Mouse (Mus musculus) forebrain, embryonic 14.5 days (tissue): ENCODE data around the gene Crtac1. TPM values are rescaled to one million over a fixed set of nuclear protein-coding genes. Genes with fewer than 3 reads are reported as not detected.

Source experiments
- ATAC-seq: fragments of 200-750 bp; cut with Nextera tagmentation; 2 replicates; pipeline ENCODE4 v1.8.0; 2017; ENCODE audit warnings: mild to moderate bottlenecking, moderate library complexity
- DNase-seq: peaks from one replicate; pipeline ENCODE4 v3.0.0-alpha.2; 2015; ENCODE audit warnings: low spot score
- H3K27ac ChIP-seq: fragments of 300-500 bp; sonication (generic); 2 replicates; pipeline ENCODE4 v1.5.1; 2014; ENCODE audit warnings: low read depth, mild to moderate bottlenecking, control low read depth, low read length, moderate library complexity
- H3K27me3 ChIP-seq: fragments of 300-500 bp; sonication (generic); replicated peaks from 2 replicates; pipeline ENCODE4 v1.6.1; 2014; ENCODE audit warnings: low read length, control low read depth, mixed read lengths; ENCODE audit not compliant: control insufficient read depth, insufficient read depth
- H3K36me3 ChIP-seq: fragments of 300-500 bp; sonication (generic); 2 replicates; pipeline ENCODE4 v1.6.1; 2014; ENCODE audit warnings: low read length, control low read depth; ENCODE audit not compliant: control insufficient read depth, insufficient read depth
- H3K4me1 ChIP-seq: fragments of 300-500 bp; sonication (generic); 2 replicates; pipeline ENCODE4 v1.6.1; 2014; ENCODE audit warnings: antibody characterized with exemption, low read length, control low read depth; ENCODE audit not compliant: control insufficient read depth, insufficient read depth
- H3K4me2 ChIP-seq: fragments of 300-500 bp; sonication (generic); 2 replicates; pipeline ENCODE4 v1.6.1; 2014; ENCODE audit warnings: mild to moderate bottlenecking, control low read depth, low read length
- H3K4me3 ChIP-seq: fragments of 300-500 bp; sonication (generic); 2 replicates; pipeline ENCODE4 v1.5.1; 2014; ENCODE audit warnings: low read depth, low read length, control low read depth
- H3K9ac ChIP-seq: fragments of 300-500 bp; sonication (generic); 2 replicates; pipeline ENCODE4 v1.6.1; 2014; ENCODE audit warnings: mild to moderate bottlenecking, low read length, control low read depth, moderate library complexity
- H3K9me3 ChIP-seq: fragments of 300-500 bp; sonication (generic); replicated peaks from 2 replicates; pipeline ENCODE4 v1.6.1; 2016; ENCODE audit warnings: low read length, control low read depth, mixed read lengths; ENCODE audit not compliant: control insufficient read depth
- WGBS: fragments of 180-500 bp; shearing (Covaris S2); extraction: QIAGEN DNeasy Blood & Tissue Kit; methylation state at CpG from one replicate; pipeline ENCODE4 v1.1.7; 2014; 5-methylcytosine and 5-hydroxymethylcytosine counted together
- polyA plus RNA-seq: library from polyadenylated mRNA; unstranded; fragments of >200 nt; fragmentation: Nextera tagmentation; extraction: Ambion mirVana; gene quantifications from 2 replicates; pipeline ENCODE4 v1.2.1, GENCODE M21; 2014

Crtac1 gene
- 17.3 and 17.6 TPM in 2 replicates for polyA plus RNA-seq

DNA sequence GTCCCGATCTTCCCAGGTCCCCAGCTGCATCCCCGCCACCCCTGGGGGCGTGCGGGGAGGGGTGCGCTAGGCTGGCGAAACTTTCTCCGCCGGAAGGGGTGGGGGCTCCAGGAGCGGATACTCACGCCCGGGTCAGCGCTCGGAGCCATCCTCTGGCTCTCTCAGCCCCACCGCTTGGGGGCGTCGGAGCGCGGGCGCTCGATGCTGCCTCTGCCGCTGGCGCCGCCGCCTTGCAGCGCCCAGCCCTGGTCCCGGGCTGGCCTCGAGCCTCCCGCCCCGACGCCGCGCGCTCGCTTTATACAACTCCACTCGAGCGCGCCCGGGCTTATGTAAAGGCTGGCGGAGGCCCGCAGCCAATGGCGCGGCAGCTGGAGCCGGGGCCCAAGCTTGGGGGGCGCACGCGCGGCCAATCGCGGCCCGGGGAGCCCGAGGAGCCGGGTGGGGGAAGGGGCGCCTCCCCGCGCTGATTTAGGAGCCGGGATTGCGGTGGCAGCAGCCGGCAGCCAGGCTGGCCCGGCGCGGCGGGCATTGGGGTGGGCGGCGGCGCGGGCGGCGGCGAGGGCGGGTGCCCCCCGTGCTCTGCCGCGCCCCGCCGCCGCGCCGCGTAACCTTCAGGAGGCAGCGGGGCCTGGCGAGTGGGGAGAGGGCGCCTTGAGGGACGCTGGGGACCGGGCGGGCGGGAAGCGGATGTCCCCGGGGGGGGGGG, at the start of gene Crtac1:
Crtac1 (minus strand) TSS at position 299 of the 706 bp plus-strand sequence.
- peaks cover 32% of the 10 kb centered on the region for H3K27me3 ChIP-seq
- DNase-seq: peak; percentile 97
- peak within 1 kb of the TSS; percentile 77 for H3K4me2 ChIP-seq
- H3K27ac ChIP-seq: peak within 1 kb of the TSS; percentile 78
- H3K36me3 ChIP-seq: no peaks in the 10 kb centered on the region
- peaks cover 14% of the 10 kb centered on the region for H3K4me1 ChIP-seq
- H3K9ac ChIP-seq: peak within 1 kb of the TSS; percentile 81
- WGBS: under 1% methylated on average over 68 of the region's 88 CpGs
- H3K9me3 ChIP-seq: no peaks in the 10 kb centered on the region
- peak within 1 kb of the TSS; percentile 55 for H3K4me3 ChIP-seq
- peak; percentile 94 for ATAC-seq

DNA sequence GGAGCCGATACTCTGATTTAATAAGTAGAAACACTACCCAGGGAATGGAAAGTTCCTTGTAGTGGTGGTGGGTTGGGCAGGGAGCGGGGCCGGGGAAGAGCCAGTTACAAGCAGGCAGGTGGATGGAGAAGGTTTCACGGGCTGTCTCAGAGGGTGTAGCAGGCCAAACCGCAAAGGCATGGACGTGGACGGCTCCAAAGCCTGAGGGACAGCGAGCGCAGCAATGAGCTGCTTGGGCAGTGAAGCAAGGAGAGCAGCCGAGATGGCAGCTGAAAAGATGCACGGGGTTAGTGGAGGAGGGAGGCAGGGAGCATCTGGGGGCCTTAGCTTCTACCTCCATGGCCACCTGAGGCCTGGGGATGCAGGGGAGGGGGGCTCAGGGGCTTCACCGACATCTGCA, 46.7 kb upstream of the Crtac1 start:
- Histone ChIP-seq H3K4me1 (no peaks in the 10 kb centered on the region), H3K9ac (no peak overlapping the region), H3K4me3 (no peak overlapping the region), H3K9me3 (no peaks in the 10 kb centered on the region), H3K36me3 (no peaks in the 10 kb centered on the region), H3K27ac (no peak overlapping the region), H3K27me3 (no peaks in the 10 kb centered on the region), H3K4me2 (no peak overlapping the region)
- 50% methylated on average over 12 of the region's 12 CpGs for WGBS
- ATAC-seq (no peak), DNase-seq (no peak)

DNA sequence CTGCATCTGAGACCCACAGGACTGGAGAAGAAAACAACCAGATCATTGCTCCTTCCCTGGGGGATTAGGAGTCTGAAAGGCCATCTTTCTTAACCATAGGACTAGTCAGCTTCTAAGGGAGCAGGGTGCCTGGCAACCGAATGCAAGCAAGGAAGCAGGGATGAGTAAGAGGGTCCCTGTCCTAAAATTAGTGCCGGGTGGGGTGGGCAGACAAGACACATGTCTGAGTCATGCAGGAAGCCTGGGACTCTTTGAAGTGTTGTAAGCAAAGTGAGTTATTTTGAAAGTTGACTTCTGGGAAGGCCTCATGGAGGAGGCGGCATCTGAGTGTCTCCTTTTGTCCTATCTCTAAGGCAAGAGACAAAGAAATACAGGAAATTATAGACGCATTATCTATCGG, 46.2 kb upstream of the Crtac1 start:
- 90% methylated on average over 5 of the region's 5 CpGs for WGBS

DNA sequence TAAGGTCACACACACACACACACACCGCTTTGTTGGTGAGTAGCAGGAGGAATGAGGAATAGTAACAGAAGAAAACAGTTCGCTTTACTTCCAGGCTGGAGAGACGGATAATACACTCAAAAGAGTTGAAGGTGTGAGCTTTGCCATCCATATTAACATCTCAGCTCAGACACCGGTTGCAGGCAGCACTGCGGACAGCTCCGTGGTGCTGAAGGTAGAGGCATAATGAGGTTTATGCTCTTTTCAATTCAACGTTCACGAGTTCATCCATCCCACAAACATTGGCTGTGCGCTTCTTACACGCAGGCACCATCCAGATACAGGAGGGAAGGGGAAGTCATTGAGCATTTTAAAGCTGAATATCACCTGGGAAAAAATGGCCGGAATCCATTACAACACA, 41.2 kb upstream of the Crtac1 start:
- 28% methylated on average over 11 of the region's 11 CpGs for WGBS
- Histone ChIP-seq H3K4me1 (no peaks in the 10 kb centered on the region), H3K27ac (no peak overlapping the region), H3K4me2 (no peak overlapping the region), H3K36me3 (no peaks in the 10 kb centered on the region), H3K4me3 (no peak overlapping the region), H3K27me3 (no peaks in the 10 kb centered on the region), H3K9ac (no peak overlapping the region), H3K9me3 (no peaks in the 10 kb centered on the region)
- peak; percentile 23 for DNase-seq
- no peak for ATAC-seq

More for the DNA sequence above, 46.2 kb upstream of the Crtac1 start:
- H3K36me3 ChIP-seq: no peaks in the 10 kb centered on the region
- ATAC-seq (no peak), DNase-seq (no peak)
- no peak overlapping the region for H3K9ac ChIP-seq
- H3K4me3 ChIP-seq: no peak overlapping the region
- H3K9me3 ChIP-seq: no peaks in the 10 kb centered on the region
- no peaks in the 10 kb centered on the region for H3K4me1 ChIP-seq
- no peaks in the 10 kb centered on the region for H3K27me3 ChIP-seq
- no peak overlapping the region for H3K27ac ChIP-seq
- no peak overlapping the region for H3K4me2 ChIP-seq

GRCm38 (mm10) chr19:42471571-42471970, 40.0 kb upstream of the Crtac1 start:
- no peak overlapping the region for H3K9ac ChIP-seq
- no peak overlapping the region for H3K27ac ChIP-seq
- ATAC-seq (no peak), DNase-seq (no peak)
- no peaks in the 10 kb centered on the region for H3K36me3 ChIP-seq
- 77% methylated on average over 4 of the region's 4 CpGs for WGBS
- H3K27me3 ChIP-seq: no peaks in the 10 kb centered on the region
- no peaks in the 10 kb centered on the region for H3K9me3 ChIP-seq
- H3K4me1 ChIP-seq: no peaks in the 10 kb centered on the region
- H3K4me2 ChIP-seq: no peak overlapping the region
- H3K4me3 ChIP-seq: no peak overlapping the region

DNA sequence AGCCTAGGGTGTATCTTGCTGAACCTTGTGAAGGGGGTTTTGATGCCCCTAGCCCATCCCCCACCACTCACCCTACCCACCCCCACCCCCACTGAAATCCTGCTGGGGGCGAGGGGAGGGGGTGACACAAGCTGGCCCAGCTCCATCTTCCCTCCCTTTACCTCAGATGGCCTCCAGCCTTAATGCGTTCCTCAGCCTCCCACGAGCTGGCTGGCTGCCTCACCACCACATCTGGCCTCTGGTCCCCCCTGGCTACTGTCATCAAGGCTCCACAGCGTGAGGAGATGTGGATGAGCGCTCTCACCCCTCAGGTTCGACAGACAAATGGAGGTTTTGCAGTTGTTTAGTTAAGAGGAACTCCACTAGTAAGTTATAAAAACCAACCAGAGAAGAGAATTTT, 30.3 kb upstream of the Crtac1 start:
- no peaks in the 10 kb centered on the region for H3K27me3 ChIP-seq
- no peaks in the 10 kb centered on the region for H3K36me3 ChIP-seq
- DNase-seq (no peak), ATAC-seq (no peak)
- H3K9me3 ChIP-seq: no peaks in the 10 kb centered on the region
- H3K4me1 ChIP-seq: no peaks in the 10 kb centered on the region
- no peak overlapping the region for H3K4me3 ChIP-seq
- WGBS: 64% methylated on average over 6 of the region's 6 CpGs
- no peak overlapping the region for H3K27ac ChIP-seq
- H3K4me2 ChIP-seq: no peak overlapping the region
- H3K9ac ChIP-seq: no peak overlapping the region

DNA sequence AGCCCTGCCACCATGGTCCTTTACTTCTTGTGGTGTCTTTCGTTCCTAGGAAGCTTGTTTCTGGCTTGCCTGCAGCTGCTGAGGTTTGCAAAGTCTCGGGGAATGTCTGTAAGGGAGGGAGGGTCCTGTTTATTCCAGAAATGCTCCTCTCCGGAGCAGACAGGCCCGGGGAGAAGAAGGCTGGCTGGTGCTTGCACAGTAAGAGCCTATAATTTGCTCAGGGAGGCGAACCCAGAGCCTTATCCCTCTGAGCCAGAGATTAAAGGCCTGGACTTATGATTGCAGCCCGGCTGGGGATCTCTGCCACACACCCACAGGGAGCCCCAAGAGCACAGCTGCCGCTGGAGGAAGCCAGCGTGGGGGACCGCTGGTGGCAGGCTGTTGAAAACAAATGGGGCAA, 29.8 kb upstream of the Crtac1 start:
- H3K36me3 ChIP-seq: no peaks in the 10 kb centered on the region
- no peaks in the 10 kb centered on the region for H3K4me1 ChIP-seq
- no peak overlapping the region for H3K4me2 ChIP-seq
- no peak for DNase-seq
- 41% methylated on average over 9 of the region's 9 CpGs for WGBS
- H3K27ac ChIP-seq: no peak overlapping the region
- no peak overlapping the region for H3K4me3 ChIP-seq
- H3K27me3 ChIP-seq: no peaks in the 10 kb centered on the region
- no peak overlapping the region for H3K9ac ChIP-seq
- no peak for ATAC-seq
- H3K9me3 ChIP-seq: no peaks in the 10 kb centered on the region

DNA sequence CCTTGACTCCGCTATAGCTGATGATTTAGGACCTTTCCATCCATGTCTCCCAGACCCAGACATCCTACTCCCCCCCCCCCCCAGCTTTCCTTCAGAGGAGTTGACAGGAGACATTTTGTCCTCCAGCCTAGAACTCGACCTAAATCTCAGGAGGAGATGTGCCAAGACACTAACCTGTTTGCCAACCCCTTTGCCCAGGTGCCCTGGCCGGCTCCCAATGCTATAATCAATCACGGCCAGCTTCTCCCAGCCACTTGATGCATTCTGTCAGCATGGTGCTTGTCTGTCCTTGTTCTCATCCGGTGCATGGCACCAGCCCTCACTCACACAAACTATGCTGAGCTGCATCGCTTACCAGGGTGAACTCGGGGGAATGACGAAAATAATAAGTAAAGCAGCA, 27.9 kb upstream of the Crtac1 start:
- no peaks in the 10 kb centered on the region for H3K36me3 ChIP-seq
- 91% methylated on average over 8 of the region's 8 CpGs for WGBS
- no peak overlapping the region for H3K4me2 ChIP-seq
- H3K9ac ChIP-seq: no peak overlapping the region
- no peak overlapping the region for H3K4me3 ChIP-seq
- no peaks in the 10 kb centered on the region for H3K9me3 ChIP-seq
- ATAC-seq (no peak), DNase-seq (no peak)
- H3K27ac ChIP-seq: no peak overlapping the region
- H3K27me3 ChIP-seq: no peaks in the 10 kb centered on the region
- no peaks in the 10 kb centered on the region for H3K4me1 ChIP-seq

GRCm38 (mm10) chr19:42454481-42455236, 23.1 kb upstream of the Crtac1 start:
- Histone ChIP-seq H3K27me3 (no peaks in the 10 kb centered on the region), H3K36me3 (no peaks in the 10 kb centered on the region), H3K4me1 (no peaks in the 10 kb centered on the region), H3K9me3 (no peaks in the 10 kb centered on the region), H3K9ac (no peak overlapping the region), H3K4me2 (no peak overlapping the region), H3K27ac (no peak overlapping the region), H3K4me3 (no peak overlapping the region)
- DNase-seq (no peak), ATAC-seq (no peak)
- 79% methylated on average over 6 of the region's 6 CpGs for WGBS
